Mouse (Mus musculus) erythroblast, embryonic 14.5 days (primary cell): ENCODE data around the gene Irf2.

ENCODE experiments used
- GATA1 ChIP-seq: IDR thresholded peaks from 2 replicates; pipeline ENCODE4 v1.6.1; 2012; ENCODE audit warnings: low read length, inconsistent platforms, mixed read lengths
- TAL1 ChIP-seq: IDR thresholded peaks from 3 replicates; pipeline ENCODE4 v1.6.1; 2012; ENCODE audit warnings: low read length, inconsistent platforms, mixed read lengths

DNA sequence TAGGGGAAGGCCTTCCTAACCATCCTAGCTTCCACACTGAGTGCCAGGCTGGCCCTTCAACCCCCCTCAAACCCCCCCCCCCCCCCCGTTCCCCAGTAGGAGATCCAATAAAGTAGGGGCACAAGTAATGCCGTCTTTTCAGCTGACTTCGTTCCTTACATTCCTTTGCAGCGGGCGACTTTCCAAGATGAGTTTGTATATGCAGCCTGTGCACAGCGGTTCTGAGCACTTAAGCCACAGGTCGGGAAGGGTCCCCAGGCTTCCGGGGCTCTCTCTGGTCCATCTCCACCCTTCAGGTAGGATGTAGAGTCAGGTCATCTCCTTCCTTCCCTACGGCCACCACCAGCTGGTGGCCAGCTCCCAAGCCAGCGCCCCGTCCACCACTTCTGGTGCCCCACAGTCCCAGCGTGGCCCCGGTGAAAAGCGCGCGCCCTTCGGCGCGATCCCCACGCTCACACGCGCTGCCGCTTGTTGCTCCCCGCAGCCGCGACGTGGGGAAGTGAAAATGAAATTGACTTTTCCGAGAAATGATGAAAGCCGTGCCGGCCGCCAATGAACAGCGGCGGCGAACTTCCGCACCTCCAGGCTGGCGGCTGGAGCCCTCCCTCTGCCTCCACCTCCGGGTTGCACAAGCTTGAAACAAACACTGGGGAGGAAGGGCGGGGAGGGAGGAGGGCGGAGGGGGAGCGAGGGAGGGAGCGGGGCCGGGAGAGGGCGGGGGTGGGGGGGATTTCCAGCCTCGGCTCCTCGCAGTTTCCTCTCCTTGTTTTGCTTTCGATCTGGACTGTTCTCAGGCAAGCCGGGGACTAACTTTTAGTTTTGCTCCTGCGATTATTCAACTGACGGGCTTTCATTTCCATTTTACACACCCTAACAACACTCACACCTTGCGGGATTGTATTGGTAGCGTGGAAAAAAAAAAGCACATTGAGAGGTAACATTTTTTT lies at the start of gene Irf2:
- TF ChIP-seq GATA1: no peak
- TF ChIP-seq TAL1: no peak
